Mouse (Mus musculus) neural tube, embryonic 14.5 days (tissue): ENCODE results near the gene Pjvk. TPM values are rescaled to one million over a fixed set of nuclear protein-coding genes. Genes with fewer than 3 reads are reported as not detected.
A peak's percentile ranks its signal among the peaks of the same experiment; 100 is the strongest.
"Not testable (repeated sequence)": the region's sequence is repeated elsewhere in the genome, so short reads cannot be mapped to it uniquely, and the experiment has no call there.

Experiments used
- ATAC-seq: fragments of 200-750 bp; cut with Nextera tagmentation; 2 replicates; pipeline ENCODE4 v1.8.0; 2017; ENCODE audit warnings: low read depth, mild to moderate bottlenecking, moderate TSS enrichment, moderate library complexity
- H3K27ac ChIP-seq: fragments of 300-500 bp; sonication (generic); 2 replicates; pipeline ENCODE4 v1.5.1; 2014; ENCODE audit warnings: low read depth, mild to moderate bottlenecking, control low read depth, low read length, moderate library complexity, mixed read lengths
- H3K27me3 ChIP-seq: fragments of 300-500 bp; sonication (generic); 2 replicates; pipeline ENCODE4 v1.6.1; 2014; ENCODE audit warnings: low read length; ENCODE audit not compliant: control insufficient read depth, insufficient read depth
- H3K36me3 ChIP-seq: fragments of 300-500 bp; sonication (generic); 2 replicates; pipeline ENCODE4 v1.6.1; 2014; ENCODE audit warnings: low read length, mixed read lengths; ENCODE audit not compliant: control insufficient read depth, insufficient read depth
- H3K4me1 ChIP-seq: fragments of 300-500 bp; sonication (generic); 2 replicates; pipeline ENCODE4 v1.6.1; 2014; ENCODE audit warnings: low read length; ENCODE audit not compliant: control insufficient read depth, insufficient read depth
- H3K4me2 ChIP-seq: fragments of 300-500 bp; sonication (generic); 2 replicates; pipeline ENCODE4 v1.6.1; 2014; ENCODE audit warnings: mild to moderate bottlenecking, low read depth, low read length, control low read depth
- H3K4me3 ChIP-seq: fragments of 300-500 bp; sonication (generic); 2 replicates; pipeline ENCODE4 v1.5.1; 2014; ENCODE audit warnings: low read depth, low read length, control low read depth, mixed read lengths
- H3K9ac ChIP-seq: fragments of 300-500 bp; sonication (generic); replicated peaks from 2 replicates; pipeline ENCODE4 v1.6.1; 2014; ENCODE audit warnings: low read depth, mild to moderate bottlenecking, control low read depth, low read length, mixed read lengths
- H3K9me3 ChIP-seq: fragments of 300-500 bp; sonication (generic); 2 replicates; pipeline ENCODE4 v1.6.1; 2016; ENCODE audit warnings: low read length; ENCODE audit not compliant: control insufficient read depth
- WGBS: fragments of 180-500 bp; shearing (Covaris S2); extraction: QIAGEN DNeasy Blood & Tissue Kit; methylation state at CpG from one replicate; pipeline ENCODE4 v1.1.7; 2014; 5-methylcytosine and 5-hydroxymethylcytosine counted together
- polyA plus RNA-seq: library from polyadenylated mRNA; unstranded; fragments of >200 nt; fragmentation: Nextera tagmentation; extraction: Ambion mirVana; gene quantifications from 2 replicates; pipeline ENCODE4 v1.2.1, GENCODE M21; 2014

Pjvk gene
- polyA plus RNA-seq, 1 experiment from 2014 or later: 0.92 TPM

- not testable (repeated sequence) for H3K27me3 ChIP-seq, H3K4me2 ChIP-seq, H3K4me1 ChIP-seq, H3K9me3 ChIP-seq, H3K36me3 ChIP-seq, H3K27ac ChIP-seq, H3K9ac ChIP-seq, ATAC-seq, H3K4me3 ChIP-seq
- WGBS: 92% methylated on average over 2 of the region's 2 CpGs
These were observed 26.0 kb upstream of the Pjvk start for GRCm38 (mm10) chr2:76622316-76622715.

- H3K4me3 ChIP-seq: no peak overlapping the region
- H3K27me3 ChIP-seq: no peaks in the 10 kb centered on the region
- H3K4me2 ChIP-seq: no peak overlapping the region
- H3K4me1 ChIP-seq: no peaks in the 10 kb centered on the region
- no peak for ATAC-seq
- 96% methylated on average over 12 of the region's 12 CpGs for WGBS
- no peaks in the 10 kb centered on the region for H3K9me3 ChIP-seq
- H3K36me3 ChIP-seq: peaks cover 45% of the 10 kb centered on the region
- H3K9ac ChIP-seq: no peak overlapping the region
- no peak overlapping the region for H3K27ac ChIP-seq
These were observed 18.0 kb upstream of the Pjvk start for GRCm38 (mm10) chr2:76630293-76630692.

GRCm38 (mm10) chr2:76631600-76631999 is 16.7 kb upstream of the Pjvk start:
- 90% methylated on average over 4 of the region's 4 CpGs for WGBS
- no peaks in the 10 kb centered on the region for H3K4me1 ChIP-seq
- H3K36me3 ChIP-seq: peaks cover 57% of the 10 kb centered on the region
- H3K4me3 ChIP-seq: no peak overlapping the region
- no peaks in the 10 kb centered on the region for H3K9me3 ChIP-seq
- no peak for ATAC-seq
- H3K4me2 ChIP-seq: no peak overlapping the region
- H3K27ac ChIP-seq: no peak overlapping the region
- no peak overlapping the region for H3K9ac ChIP-seq
- H3K27me3 ChIP-seq: no peaks in the 10 kb centered on the region

- H3K9ac ChIP-seq: no peak overlapping the region
- H3K36me3 ChIP-seq: peaks cover 55% of the 10 kb centered on the region
- no peak overlapping the region for H3K4me3 ChIP-seq
- H3K4me2 ChIP-seq: no peak overlapping the region
- no peak for ATAC-seq
- H3K27ac ChIP-seq: no peak overlapping the region
- WGBS: 95% methylated on average over 2 of the region's 2 CpGs
- no peaks in the 10 kb centered on the region for H3K9me3 ChIP-seq
- no peaks in the 10 kb centered on the region for H3K4me1 ChIP-seq
- H3K27me3 ChIP-seq: no peaks in the 10 kb centered on the region
These were observed 8.6 kb upstream of the Pjvk start for GRCm38 (mm10) chr2:76639637-76640036.

- no peaks in the 10 kb centered on the region for H3K9me3 ChIP-seq
- H3K4me1 ChIP-seq: peaks cover 8% of the 10 kb centered on the region
- H3K27ac ChIP-seq: no peak overlapping the region
- H3K9ac ChIP-seq: no peak overlapping the region
- H3K4me3 ChIP-seq: no peak overlapping the region
- no peaks in the 10 kb centered on the region for H3K27me3 ChIP-seq
- no peak for ATAC-seq
- no peak overlapping the region for H3K4me2 ChIP-seq
- peaks cover 31% of the 10 kb centered on the region for H3K36me3 ChIP-seq
These were observed 4.5 kb upstream of the Pjvk start for GRCm38 (mm10) chr2:76643801-76644200.

- Histone ChIP-seq H3K9me3 (no peaks in the 10 kb centered on the region), H3K4me3 (peak overlapping the region; percentile 79), H3K27me3 (no peaks in the 10 kb centered on the region), H3K4me1 (peaks cover 8% of the 10 kb centered on the region), H3K27ac (peak overlapping the region; percentile 91), H3K36me3 (no peaks in the 10 kb centered on the region), H3K9ac (peak overlapping the region; percentile 81), H3K4me2 (peak overlapping the region; percentile 77)
- 2% methylated on average over 29 of the region's 32 CpGs for WGBS
- ATAC-seq: peak; percentile 67
These were observed 821 bp upstream of the Pjvk start for GRCm38 (mm10) chr2:76647441-76647869.

GRCm38 (mm10) chr2:76648666-76649141 is 428 bp downstream of the Pjvk start:
- WGBS: 30% methylated on average over 13 of the region's 13 CpGs
- Histone ChIP-seq H3K4me2 (peak overlapping the region; percentile 44), H3K36me3 (no peaks in the 10 kb centered on the region), H3K4me1 (peaks cover 8% of the 10 kb centered on the region), H3K9me3 (no peaks in the 10 kb centered on the region), H3K27ac (peak overlapping the region; percentile 91), H3K27me3 (no peaks in the 10 kb centered on the region), H3K9ac (peak overlapping the region; percentile 81), H3K4me3 (peak overlapping the region; percentile 79; the same call in 1 of the 2 replicates)
- peak; percentile 34; the same call in 1 of the 2 replicates for ATAC-seq

DNA sequence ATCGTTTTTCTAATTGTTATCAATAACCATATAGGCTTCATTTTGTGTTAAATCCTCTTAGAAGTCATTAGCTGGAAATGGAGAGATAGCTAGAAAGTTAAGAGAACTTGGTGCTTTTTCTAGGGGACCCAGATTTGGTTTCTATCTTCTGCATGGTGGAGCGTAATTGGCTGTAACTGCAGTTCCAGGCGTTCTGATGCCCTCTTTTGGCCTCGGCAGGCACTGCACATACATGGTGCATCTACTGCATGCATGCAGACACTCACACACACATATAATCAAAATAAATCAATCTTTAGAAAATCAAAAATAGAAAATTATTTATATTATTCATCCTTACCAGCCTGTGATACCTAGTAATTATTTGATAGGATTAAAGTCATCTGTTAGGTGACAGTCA is 4.8 kb downstream of the Pjvk start:
- no peak overlapping the region for H3K4me2 ChIP-seq
- no peaks in the 10 kb centered on the region for H3K27me3 ChIP-seq
- H3K4me1 ChIP-seq: peaks cover 3% of the 10 kb centered on the region; the same call in 1 of the 2 replicates
- whole genome bisulfite sequencing: 98% methylated on average over 4 of the region's 4 CpGs
- H3K9ac ChIP-seq: no peak overlapping the region
- no peak overlapping the region for H3K27ac ChIP-seq
- no peak for ATAC-seq
- H3K4me3 ChIP-seq: no peak overlapping the region
- no peaks in the 10 kb centered on the region for H3K36me3 ChIP-seq
- H3K9me3 ChIP-seq: no peaks in the 10 kb centered on the region

GRCm38 (mm10) chr2:76654646-76655045 is 6.4 kb downstream of the Pjvk start:
- 83% methylated on average over 5 of the region's 5 CpGs for WGBS
- no peak overlapping the region for H3K9ac ChIP-seq
- ATAC-seq: no peak
- H3K4me1 ChIP-seq: no peaks in the 10 kb centered on the region
- no peak overlapping the region for H3K4me2 ChIP-seq
- H3K27ac ChIP-seq: no peak overlapping the region
- no peaks in the 10 kb centered on the region for H3K27me3 ChIP-seq
- H3K4me3 ChIP-seq: no peak overlapping the region
- no peaks in the 10 kb centered on the region for H3K36me3 ChIP-seq
- no peaks in the 10 kb centered on the region for H3K9me3 ChIP-seq
